Mouse (Mus musculus) hindbrain, embryonic 12.5 days (tissue): ENCODE results near the gene Vstm5. TPM values are rescaled to one million over a fixed set of nuclear protein-coding genes. Genes with fewer than 3 reads are reported as not detected.
"Not testable (repeated sequence)": the region's sequence is repeated elsewhere in the genome, so short reads cannot be mapped to it uniquely, and the experiment has no call there.

Experiments
- ATAC-seq: fragments of 200-750 bp; cut with Nextera tagmentation; 2 replicates; pipeline ENCODE4 v1.8.0; 2017; ENCODE audit warnings: moderate TSS enrichment; ENCODE audit not compliant: low FRiP score
- H3K27ac ChIP-seq: fragments of 300-500 bp; sonication (generic); 2 replicates; pipeline ENCODE4 v1.5.1; 2016; ENCODE audit warnings: mild to moderate bottlenecking
- H3K27me3 ChIP-seq: fragments of 300-500 bp; sonication (generic); 2 replicates; pipeline ENCODE4 v1.6.1; 2016; ENCODE audit warnings: mild to moderate bottlenecking
- H3K36me3 ChIP-seq: fragments of 300-500 bp; sonication (generic); 2 replicates; pipeline ENCODE4 v1.6.1; 2016; ENCODE audit warnings: mild to moderate bottlenecking
- H3K4me1 ChIP-seq: fragments of 300-500 bp; sonication (generic); 2 replicates; pipeline ENCODE4 v1.6.1; 2016
- H3K4me2 ChIP-seq: fragments of 300-500 bp; sonication (generic); replicated peaks from 2 replicates; pipeline ENCODE4 v1.6.1; 2016; ENCODE audit warnings: mild to moderate bottlenecking
- H3K4me3 ChIP-seq: fragments of 300-500 bp; sonication (generic); 2 replicates; pipeline ENCODE4 v1.5.1; 2016; ENCODE audit warnings: mild to moderate bottlenecking
- H3K9ac ChIP-seq: fragments of 300-500 bp; sonication (generic); 2 replicates; pipeline ENCODE4 v1.6.1; 2016; ENCODE audit warnings: mild to moderate bottlenecking, moderate library complexity
- H3K9me3 ChIP-seq: fragments of 300-500 bp; sonication (generic); replicated peaks from 2 replicates; pipeline ENCODE4 v1.6.1; 2016; ENCODE audit warnings: mild to moderate bottlenecking
- WGBS: fragments of 180-500 bp; shearing (Covaris S2); methylation state at CpG from one replicate; pipeline ENCODE4 v1.1.7; 2016; 5-methylcytosine and 5-hydroxymethylcytosine counted together
- polyA plus RNA-seq: library from polyadenylated mRNA; unstranded; fragments of >200 nt; fragmentation: Nextera tagmentation; extraction: Ambion mirVana; gene quantifications from 2 replicates; pipeline ENCODE4 v1.2.1, GENCODE M21; 2016

Gene Vstm5
- polyA plus RNA-seq, 1 experiment from 2014 or later, result 4.4 TPM

DNA sequence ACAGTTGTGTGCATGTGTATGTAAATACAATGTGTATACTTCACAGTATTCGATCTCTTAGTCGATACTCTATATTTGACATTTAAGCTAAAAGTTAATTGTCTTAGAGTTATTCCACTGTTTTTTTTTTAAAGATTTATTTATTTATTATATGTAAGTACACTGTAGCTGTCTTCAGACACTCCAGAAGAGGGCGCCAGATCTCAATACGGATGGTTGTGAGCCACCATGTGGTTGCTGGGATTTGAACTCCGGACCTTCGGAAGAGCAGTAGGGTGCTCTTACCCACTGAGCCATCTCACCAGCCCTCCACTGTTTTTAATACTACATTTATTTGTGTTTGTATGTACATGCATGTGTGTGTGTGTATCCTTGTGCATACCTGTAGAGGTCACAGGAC lies 63.2 kb downstream of the Vstm5 start:
- WGBS, result 79% methylated on average over 6 of the region's 6 CpGs
- not testable (repeated sequence) for H3K9me3 ChIP-seq, H3K4me1 ChIP-seq

DNA sequence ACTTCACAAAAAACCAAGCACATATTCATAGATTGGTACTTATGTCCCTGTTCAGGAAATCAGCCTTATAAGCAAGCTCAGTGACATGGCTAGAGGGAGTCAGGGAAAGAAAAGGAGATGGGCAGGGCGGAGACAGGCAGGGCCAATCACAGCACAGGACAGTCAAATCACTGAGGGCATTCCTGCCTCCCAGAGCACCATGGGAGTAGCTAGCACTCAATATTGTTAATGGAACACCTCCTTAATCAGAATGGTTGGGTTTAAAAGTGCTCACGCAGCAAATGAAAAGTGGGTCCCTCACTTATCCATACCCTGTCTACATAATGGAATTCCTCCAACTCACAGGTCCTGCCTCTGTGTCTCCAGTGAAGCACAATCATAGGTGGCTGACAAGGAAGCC lies 64.0 kb downstream of the Vstm5 start:
- no peaks in the 10 kb centered on the region for H3K27me3 ChIP-seq
- WGBS, result 70% methylated on average over 2 of the region's 2 CpGs
- H3K4me2 ChIP-seq, result no peak overlapping the region
- peaks cover 15% of the 10 kb centered on the region for H3K4me1 ChIP-seq
- ATAC-seq, result no peak
- no peaks in the 10 kb centered on the region for H3K9me3 ChIP-seq
- H3K4me3 ChIP-seq, result no peak overlapping the region
- H3K9ac ChIP-seq, result no peak overlapping the region
- no peak overlapping the region for H3K27ac ChIP-seq
- no peaks in the 10 kb centered on the region for H3K36me3 ChIP-seq

More for the DNA sequence above, 63.2 kb downstream of the Vstm5 start:
- not testable (repeated sequence) for ATAC-seq, H3K9ac ChIP-seq, H3K4me2 ChIP-seq, H3K4me3 ChIP-seq, H3K27ac ChIP-seq, H3K27me3 ChIP-seq, H3K36me3 ChIP-seq

GRCm38 (mm10) chr9:15305503-15306397 lies 66.9 kb downstream of the Vstm5 start, which contains the start of gene Taf1d:
TSS of gene Taf1d (plus strand) at chr9:15306214.
- 14% methylated on average over 44 of the region's 45 CpGs for WGBS

DNA sequence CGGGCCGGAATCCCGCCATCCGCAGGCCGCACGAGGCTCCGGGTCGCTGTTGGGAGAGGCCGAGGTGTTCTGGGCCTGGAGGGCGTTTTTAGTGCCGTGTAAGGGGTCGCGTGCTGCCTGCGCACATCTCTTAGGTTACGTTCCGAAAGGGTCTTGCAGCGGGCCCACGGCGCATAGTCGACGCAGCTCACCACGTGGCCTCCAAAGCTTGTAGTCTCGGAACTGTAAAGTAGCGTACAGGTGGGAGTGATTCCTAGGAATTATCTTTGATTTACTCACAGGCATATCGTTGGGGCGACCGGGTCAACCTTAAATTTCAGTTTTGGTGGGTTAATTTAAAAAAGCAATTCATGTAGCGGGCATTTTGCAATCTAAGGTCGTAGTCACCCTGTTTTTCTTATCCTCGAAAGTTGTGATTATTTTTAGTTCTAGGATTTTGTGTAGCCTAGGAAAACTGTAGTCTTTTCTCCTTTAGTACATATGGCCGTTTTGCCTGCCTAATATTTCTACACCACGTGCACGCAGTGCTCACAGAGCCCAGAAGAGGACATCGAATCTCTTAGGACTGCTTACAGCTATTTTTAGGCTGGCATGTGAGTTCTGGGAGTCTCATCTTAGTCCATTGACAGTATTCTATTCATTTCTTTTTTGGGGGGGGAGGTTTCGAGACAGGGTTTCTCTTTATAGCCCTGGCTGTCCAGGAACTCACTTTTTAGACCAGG lies 67.7 kb downstream of the Vstm5 start, which contains the start of gene 4931406C07Rik:
TSS of gene 4931406C07Rik (minus strand) at position 51 of the 722 bp plus-strand sequence.
- peak; percentile 90 for ATAC-seq
- WGBS, result under 1% methylated on average over 35 of the region's 35 CpGs

More at GRCm38 (mm10) chr9:15305503-15306397, 66.9 kb downstream of the Vstm5 start, which contains the start of gene Taf1d:
- H3K27me3 ChIP-seq, result no peaks in the 10 kb centered on the region
- H3K9ac ChIP-seq, result peak within 1 kb of the TSS; percentile 87
- H3K27ac ChIP-seq, result peak within 1 kb of the TSS; percentile 91
- peak within 1 kb of the TSS; percentile 65 for H3K4me2 ChIP-seq
- H3K4me1 ChIP-seq, result peaks cover 25% of the 10 kb centered on the region
- no peaks in the 10 kb centered on the region for H3K9me3 ChIP-seq
- peak; percentile 99 for ATAC-seq
- H3K36me3 ChIP-seq, result peaks cover 25% of the 10 kb centered on the region
- peak within 1 kb of the TSS; percentile 70 for H3K4me3 ChIP-seq

DNA sequence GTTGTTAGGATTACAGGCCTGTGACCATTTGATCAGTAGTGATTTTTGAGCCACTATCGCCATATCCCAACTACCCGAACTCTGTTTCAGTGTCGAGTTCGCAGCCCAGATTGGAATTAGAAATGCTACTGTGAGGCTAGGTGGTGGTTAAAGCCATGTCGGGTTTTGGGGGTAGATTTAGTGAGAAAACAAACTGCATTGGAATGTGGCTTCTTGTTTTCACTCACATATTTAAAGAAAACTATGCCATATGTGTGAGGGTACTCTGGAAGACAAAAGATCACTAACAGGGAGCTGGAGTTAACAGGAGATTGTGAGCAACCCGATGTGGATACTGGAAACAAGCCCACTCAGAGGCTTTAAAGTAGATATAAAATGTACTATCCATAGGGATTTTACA lies 68.4 kb downstream of the Vstm5 start:
- H3K4me3 ChIP-seq, result peak overlapping the region; percentile 70
- H3K4me1 ChIP-seq, result peaks cover 25% of the 10 kb centered on the region
- no peak overlapping the region for H3K27ac ChIP-seq
- WGBS, result 10% methylated on average over 6 of the region's 6 CpGs
- H3K4me2 ChIP-seq, result peak overlapping the region; percentile 65
- H3K9me3 ChIP-seq, result no peaks in the 10 kb centered on the region
- no peak for ATAC-seq
- H3K27me3 ChIP-seq, result no peaks in the 10 kb centered on the region
- H3K9ac ChIP-seq, result peak overlapping the region; percentile 87
- peaks cover 33% of the 10 kb centered on the region for H3K36me3 ChIP-seq

More for the DNA sequence above, 67.7 kb downstream of the Vstm5 start, which contains the start of gene 4931406C07Rik:
- Histone ChIP-seq H3K4me3 (peak within 1 kb of the TSS; percentile 70), H3K4me1 (peaks cover 25% of the 10 kb centered on the region), H3K27ac (peak within 1 kb of the TSS; percentile 91), H3K4me2 (peak within 1 kb of the TSS; percentile 65), H3K27me3 (no peaks in the 10 kb centered on the region), H3K9ac (peak within 1 kb of the TSS; percentile 87), H3K36me3 (peaks cover 26% of the 10 kb centered on the region), H3K9me3 (no peaks in the 10 kb centered on the region)

GRCm38 (mm10) chr9:15308254-15308653 lies 69.4 kb downstream of the Vstm5 start:
- peaks cover 25% of the 10 kb centered on the region for H3K4me1 ChIP-seq
- no peak overlapping the region for H3K4me2 ChIP-seq
- WGBS, result 64% methylated on average over 2 of the region's 2 CpGs
- H3K4me3 ChIP-seq, result no peak overlapping the region
- no peak overlapping the region for H3K27ac ChIP-seq
- H3K36me3 ChIP-seq, result peaks cover 40% of the 10 kb centered on the region
- H3K27me3 ChIP-seq, result no peaks in the 10 kb centered on the region
- H3K9ac ChIP-seq, result no peak overlapping the region
- no peaks in the 10 kb centered on the region for H3K9me3 ChIP-seq
- no peak for ATAC-seq

Other genes with a start within 250 kb of the Vstm5 start
- gene Panx1, start 193.6 kb upstream of the Vstm5 start, polyA plus RNA-seq, result 104 and 114 TPM in 2 replicates
- gene Hephl1, start 126.9 kb upstream of the Vstm5 start, polyA plus RNA-seq, result not detected in 2 replicates
- 37.3 and 39.8 TPM in 2 replicates for gene Med17, start 40.9 kb downstream of the Vstm5 start, polyA plus RNA-seq
- gene Taf1d, start 67.2 kb downstream of the Vstm5 start, polyA plus RNA-seq, result 52.5 and 61.0 TPM in 2 replicates
- gene 4931406C07Rik, start 67.4 kb downstream of the Vstm5 start, polyA plus RNA-seq, result 12.0 and 12.4 TPM in 2 replicates
- gene Cep295, start 118.7 kb downstream of the Vstm5 start, polyA plus RNA-seq, result 20.5 and 23.6 TPM in 2 replicates